Mouse (Mus musculus) heart, adult 2 months (tissue): ENCODE data around the gene Dlg3. TPM values are rescaled to one million over a fixed set of nuclear protein-coding genes. Genes with fewer than 3 reads are reported as not detected.

Experiments used
- DNase-seq, 2 experiments: peaks; one replicate each; pipeline ENCODE4 v3.0.0; 2021
- H3K27ac ChIP-seq: fragments of 200-600 bp; 2 replicates; pipeline ENCODE4 v1.8.1; 2022
- H3K27me3 ChIP-seq: fragments of 200-500 bp; 2 replicates; pipeline ENCODE4 v1.6.1; 2012; ENCODE audit warnings: mild to moderate bottlenecking, low read length, inconsistent platforms, mixed read lengths; ENCODE audit not compliant: control insufficient read depth, insufficient read depth
- H3K36me3 ChIP-seq: fragments of 200-500 bp; 2 replicates; pipeline ENCODE4 v1.6.1; 2012; ENCODE audit warnings: low read length, inconsistent platforms; ENCODE audit not compliant: control insufficient read depth, insufficient read depth
- H3K4me1 ChIP-seq: fragments of 200-500 bp; 2 replicates; pipeline ENCODE4 v1.6.1; 2011; ENCODE audit warnings: low read length; ENCODE audit not compliant: control insufficient read depth, insufficient read depth
- H3K4me3 ChIP-seq: fragments of 200-600 bp; 2 replicates; pipeline ENCODE4 v1.8.1; 2022
- H3K79me2 ChIP-seq: fragments of 200-500 bp; replicated peaks from 2 replicates; pipeline ENCODE4 v1.6.1; 2012; ENCODE audit warnings: mild to moderate bottlenecking, inconsistent platforms, low read length, moderate library complexity, mixed read lengths; ENCODE audit not compliant: control insufficient read depth, insufficient read depth
- H3K9ac ChIP-seq: fragments of 200-500 bp; 2 replicates; pipeline ENCODE4 v1.6.1; 2012; ENCODE audit warnings: low read depth, mild to moderate bottlenecking, control low read depth, inconsistent platforms, low read length, mixed read lengths
- CTCF ChIP-seq: fragments of 200-600 bp; IDR thresholded peaks from 2 replicates; pipeline ENCODE4 v1.8.1; 2022; ENCODE audit warnings: antibody characterized with exemption, mild to moderate bottlenecking, moderate library complexity
- EP300 ChIP-seq: fragments of 200-500 bp; IDR thresholded peaks from 2 replicates; pipeline ENCODE4 v1.6.1; 2011; ENCODE audit warnings: low read depth, low read length, control low read depth; ENCODE audit not compliant: insufficient read depth
- POLR2A ChIP-seq: fragments of 200-500 bp; IDR thresholded peaks from 2 replicates; pipeline ENCODE4 v1.6.1; 2011; ENCODE audit warnings: mild to moderate bottlenecking, low read depth, low read length, control low read depth; ENCODE audit not compliant: insufficient read depth
- WGBS: fragments of 180-500 bp; shearing (Covaris S2); methylation state at CpG from one replicate; pipeline ENCODE4 v1.1.7; 2018; 5-methylcytosine and 5-hydroxymethylcytosine counted together
- intact Hi-C: fragments of 180-260 bp; cut with DNase I; formaldehyde crosslinking; loops from one replicate; pipeline ENCODE4 v1.15.1; 2025
- polyA plus RNA-seq: library from polyadenylated mRNA; depleted of rRNA; stranded (reverse); fragments of >200 nt; gene quantifications from 2 replicates; pipeline ENCODE4 v1.2.3, GENCODE M21; 2012
- total RNA-seq, 2 experiments: library from RNA; stranded (reverse); gene quantifications; 2 replicates each; pipeline ENCODE4 v1.2.3; 2021

Dlg3 gene
- total and polyA plus RNA-seq, 3 experiments, result 2.6 to 3.0 (median 2.7) TPM

DNA sequence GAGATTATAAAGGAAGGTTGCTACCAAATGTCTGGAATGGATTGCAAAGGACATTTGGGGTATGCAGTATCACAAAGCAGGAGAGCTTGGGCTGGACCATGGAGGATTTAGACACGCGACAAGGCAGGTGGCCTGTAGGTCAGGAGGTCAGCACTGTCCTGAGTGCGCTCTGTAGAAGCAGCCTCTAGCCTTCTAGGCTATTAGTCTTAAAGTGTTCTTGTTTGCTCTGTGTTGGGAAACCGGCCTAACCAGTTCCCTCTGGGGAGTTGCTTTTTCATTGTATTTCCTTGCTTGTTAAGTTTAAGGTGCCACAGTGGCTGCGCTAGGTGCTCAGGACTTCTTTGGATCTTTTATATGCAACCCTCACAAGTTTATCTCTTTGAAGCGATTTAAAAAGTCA, 34.5 kb downstream of the Dlg3 start:
- TF ChIP-seq EP300, result no peak
- no peak overlapping the region for H3K4me3 ChIP-seq
- H3K4me1 ChIP-seq, result peaks cover 3% of the 10 kb centered on the region
- no peak overlapping the region for H3K27ac ChIP-seq
- DNase-seq, result no peak
- H3K27me3 ChIP-seq, result no peaks in the 10 kb centered on the region
- H3K9ac ChIP-seq, result no peak overlapping the region
- H3K79me2 ChIP-seq, result no peaks in the 10 kb centered on the region
- H3K36me3 ChIP-seq, result no peaks in the 10 kb centered on the region
- intact Hi-C loops, result no loop called here
- WGBS, result 82% methylated on average over 6 of the region's 6 CpGs

GRCm38 (mm10) chrX:100811129-100811528, 43.6 kb downstream of the Dlg3 start:
- H3K9ac ChIP-seq, result no peak overlapping the region
- no peak for DNase-seq
- H3K27me3 ChIP-seq, result no peaks in the 10 kb centered on the region
- no peak overlapping the region for H3K27ac ChIP-seq
- intact Hi-C loops, result no loop called here
- no peak overlapping the region for H3K4me3 ChIP-seq
- no peaks in the 10 kb centered on the region for H3K79me2 ChIP-seq
- H3K36me3 ChIP-seq, result no peaks in the 10 kb centered on the region
- 58% methylated on average over 4 of the region's 4 CpGs for WGBS
- peaks cover 3% of the 10 kb centered on the region for H3K4me1 ChIP-seq
- TF ChIP-seq POLR2A, result no peak
- TF ChIP-seq EP300, result no peak

DNA sequence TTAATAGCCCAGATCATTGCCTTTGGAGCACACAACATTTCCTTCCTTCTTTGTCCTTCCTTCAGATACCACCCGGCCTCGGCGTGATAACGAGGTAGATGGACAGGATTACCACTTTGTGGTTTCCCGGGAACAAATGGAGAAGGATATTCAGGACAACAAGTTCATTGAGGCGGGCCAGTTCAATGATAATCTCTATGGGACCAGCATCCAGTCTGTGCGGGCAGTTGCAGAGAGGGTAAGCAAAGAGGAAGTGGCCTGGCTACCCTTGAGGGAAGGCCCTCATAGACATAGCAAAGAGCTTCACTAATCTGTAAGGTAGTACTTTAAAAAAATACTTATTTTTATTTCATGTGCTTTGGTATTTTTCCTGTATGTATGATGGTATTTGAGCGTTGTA, 46.6 kb downstream of the Dlg3 start:
- Histone ChIP-seq H3K79me2 (no peaks in the 10 kb centered on the region), H3K27ac (no peak overlapping the region), H3K4me3 (no peak overlapping the region), H3K36me3 (no peaks in the 10 kb centered on the region), H3K4me1 (peaks cover 3% of the 10 kb centered on the region), H3K9ac (no peak overlapping the region), H3K27me3 (no peaks in the 10 kb centered on the region)
- WGBS, result 71% methylated on average over 8 of the region's 8 CpGs
- intact Hi-C loops, result no loop called here
- DNase-seq, result no peak
- TF ChIP-seq POLR2A (no peak), EP300 (no peak), CTCF (no peak)

DNA sequence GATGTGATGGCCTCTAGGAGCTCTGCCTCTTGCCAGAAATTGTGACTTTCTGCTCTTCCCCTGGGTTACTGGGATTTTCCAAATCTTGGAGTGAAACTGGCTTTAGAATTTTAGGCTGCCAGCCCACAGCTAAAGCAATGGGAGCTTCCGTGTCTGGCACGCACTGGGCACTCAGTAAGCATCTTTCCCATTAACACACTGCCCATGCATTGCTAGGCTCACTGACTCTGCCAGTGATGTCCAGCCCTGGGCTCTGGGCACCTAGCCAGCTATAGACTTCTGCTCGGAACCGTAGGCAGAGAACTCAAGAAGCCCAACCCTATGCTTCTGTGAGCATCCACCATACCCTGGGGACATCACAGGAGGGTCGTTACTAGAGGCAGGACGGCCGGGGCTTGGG, 48.2 kb downstream of the Dlg3 start:
- Histone ChIP-seq H3K79me2 (no peaks in the 10 kb centered on the region), H3K4me3 (no peak overlapping the region), H3K36me3 (no peaks in the 10 kb centered on the region), H3K4me1 (peaks cover 2% of the 10 kb centered on the region; the same call in 1 of the 2 replicates), H3K27me3 (no peaks in the 10 kb centered on the region), H3K9ac (no peak overlapping the region), H3K27ac (no peak overlapping the region)
- DNase-seq, result no peak
- 69% methylated on average over 7 of the region's 7 CpGs for WGBS
- TF ChIP-seq EP300 (no peak), CTCF (no peak), POLR2A (no peak)
- intact Hi-C loops, result no loop called here

DNA sequence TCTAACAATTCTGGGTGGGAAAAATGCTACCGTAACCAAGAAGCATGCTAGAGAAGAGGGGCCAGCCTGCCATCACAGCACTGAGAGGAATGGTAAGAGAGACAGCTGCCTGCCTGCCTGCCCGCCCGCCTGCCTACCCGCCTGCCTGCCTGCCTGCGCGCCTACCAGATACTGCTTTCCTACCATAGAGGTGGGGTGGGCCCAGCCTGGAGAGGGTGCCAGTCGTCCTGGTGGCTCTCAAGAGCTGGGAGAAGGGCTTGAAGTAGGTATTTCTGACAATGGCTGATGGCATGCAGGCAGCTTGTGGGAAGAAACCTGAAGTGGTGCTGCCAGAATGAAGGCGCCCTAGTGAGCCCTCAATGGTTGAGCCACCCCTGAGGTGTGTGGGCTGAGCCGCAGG, 51.2 kb downstream of the Dlg3 start:
- no peak for TF ChIP-seq CTCF
- TF ChIP-seq POLR2A, result no peak
- no peak for TF ChIP-seq EP300
- no peak overlapping the region for H3K27ac ChIP-seq
- no peaks in the 10 kb centered on the region for H3K36me3 ChIP-seq
- no peaks in the 10 kb centered on the region for H3K79me2 ChIP-seq
- intact Hi-C loops, result no loop called here
- no peaks in the 10 kb centered on the region for H3K27me3 ChIP-seq
- no peak for DNase-seq
- 84% methylated on average over 9 of the region's 9 CpGs for WGBS
- H3K4me3 ChIP-seq, result no peak overlapping the region
- H3K4me1 ChIP-seq, result no peaks in the 10 kb centered on the region
- no peak overlapping the region for H3K9ac ChIP-seq

- no peak overlapping the region for H3K27ac ChIP-seq
- no peaks in the 10 kb centered on the region for H3K27me3 ChIP-seq
- WGBS, result 72% methylated on average over 1 of the region's 1 CpGs
- no peak overlapping the region for H3K9ac ChIP-seq
- no peaks in the 10 kb centered on the region for H3K36me3 ChIP-seq
- no peaks in the 10 kb centered on the region for H3K79me2 ChIP-seq
- TF ChIP-seq EP300 (no peak), CTCF (no peak), POLR2A (no peak)
- no peak for DNase-seq
- H3K4me3 ChIP-seq, result no peak overlapping the region
- no peaks in the 10 kb centered on the region for H3K4me1 ChIP-seq
- intact Hi-C loops, result no loop called here
Measured at GRCm38 (mm10) chrX:100821149-100821548, 53.6 kb downstream of the Dlg3 start.

DNA sequence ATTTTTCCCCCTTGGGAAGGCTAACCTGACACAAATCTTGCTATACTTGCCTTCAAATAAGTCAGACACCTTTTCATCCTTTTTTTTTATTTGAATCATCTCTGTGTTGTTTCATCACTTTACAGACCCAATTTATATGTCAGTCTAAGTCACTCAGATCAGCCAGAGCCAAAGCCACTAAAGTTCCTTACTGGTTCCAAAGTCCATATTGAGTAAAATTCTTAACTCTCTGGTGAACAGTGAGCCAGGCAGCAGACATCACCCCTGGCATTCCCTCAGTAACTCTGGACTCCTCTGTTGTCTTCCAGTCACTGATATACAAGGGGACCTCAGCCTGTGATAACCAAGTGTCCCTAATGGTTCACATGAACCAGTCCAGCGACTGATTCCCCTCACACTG, 58.0 kb downstream of the Dlg3 start:
- WGBS, result 50% methylated on average over 1 of the region's 1 CpGs
- no peaks in the 10 kb centered on the region for H3K4me1 ChIP-seq
- intact Hi-C loops, result no loop called here
- no peak overlapping the region for H3K27ac ChIP-seq
- no peak overlapping the region for H3K4me3 ChIP-seq
- DNase-seq, result no peak
- TF ChIP-seq EP300, result no peak
- H3K36me3 ChIP-seq, result no peaks in the 10 kb centered on the region
- H3K27me3 ChIP-seq, result no peaks in the 10 kb centered on the region
- H3K79me2 ChIP-seq, result no peaks in the 10 kb centered on the region
- no peak overlapping the region for H3K9ac ChIP-seq
